Mouse (Mus musculus): ENCODE measurements around the gene Gtf2a1l. TPM values are rescaled to one million over a fixed set of nuclear protein-coding genes. Genes with fewer than 3 reads are reported as not detected.

Gtf2a1l gene
- polyA plus RNA-seq, 1 experiment from 2014 or later, result 0.12 TPM

DNA sequence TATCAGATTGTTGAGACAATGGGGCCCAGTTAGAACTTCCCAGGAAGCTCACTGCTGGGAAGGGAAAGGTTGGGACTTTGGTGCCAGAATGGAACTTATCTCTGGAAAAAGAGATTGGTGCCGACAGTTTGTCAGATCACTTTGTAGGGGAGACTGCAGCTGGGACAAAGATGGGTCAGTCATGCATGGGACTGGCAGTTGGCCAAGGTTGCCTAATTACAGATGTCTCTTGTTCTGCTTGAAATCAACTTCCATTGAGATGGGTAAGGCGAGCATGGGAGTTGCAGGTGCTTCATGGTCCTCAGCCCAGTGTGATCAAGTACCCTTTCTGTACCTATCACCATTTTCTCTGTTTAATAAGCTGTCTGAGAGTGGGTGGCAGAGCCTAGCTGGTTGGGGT is 2.4 kb upstream of the Gtf2a1l start:
- Histone ChIP-seq H3K27me3 (ENCODE audit: control insufficient read depth, insufficient read depth, low read length) (no peaks in the 10 kb centered on the region), H3K4me3 (ENCODE audit: low read depth, low read length) (no peak overlapping the region), H3K4me1 (ENCODE audit: control insufficient read depth, insufficient read depth, low read length) (peaks cover 6% of the 10 kb centered on the region; the same call in 1 of the 2 replicates), H3K36me3 (ENCODE audit: control insufficient read depth, insufficient read depth, low read length) (no peaks in the 10 kb centered on the region), H3K27ac (replicated peaks; ENCODE audit: low read depth, low read length) (no peak overlapping the region), H3K9ac (ENCODE audit: low read length) (no peak overlapping the region), H3K9me3 (ENCODE audit: control insufficient read depth, low read length) (no peaks in the 10 kb centered on the region), H3K4me2 (ENCODE audit: low read depth, severe bottlenecking) (no peak overlapping the region)
- no peak for ATAC-seq (ENCODE audit: insufficient number of reproducible peaks, low FRiP score, low TSS enrichment, low read depth)
- WGBS, result 83% methylated on average over 2 of the region's 2 CpGs
- no peak for DNase-seq (ENCODE audit: low spot score)

GRCm38 (mm10) chr17:88669921-88670320 is 1.5 kb downstream of the Gtf2a1l start:
- Histone ChIP-seq H3K27me3 (ENCODE audit: control insufficient read depth, insufficient read depth, low read length) (no peaks in the 10 kb centered on the region), H3K4me1 (ENCODE audit: control insufficient read depth, insufficient read depth, low read length) (peaks cover 5% of the 10 kb centered on the region; the same call in 1 of the 2 replicates), H3K4me3 (ENCODE audit: low read depth, low read length) (no peak overlapping the region), H3K4me2 (ENCODE audit: low read depth, severe bottlenecking) (no peak overlapping the region), H3K36me3 (ENCODE audit: control insufficient read depth, insufficient read depth, low read length) (no peaks in the 10 kb centered on the region), H3K9ac (ENCODE audit: low read length) (no peak overlapping the region), H3K27ac (replicated peaks; ENCODE audit: low read depth, low read length) (no peak overlapping the region), H3K9me3 (ENCODE audit: control insufficient read depth, low read length) (no peaks in the 10 kb centered on the region)
- ATAC-seq (ENCODE audit: insufficient number of reproducible peaks, low FRiP score, low TSS enrichment, low read depth) (no peak), DNase-seq (ENCODE audit: low spot score) (no peak)
- 20% methylated on average over 2 of the region's 2 CpGs for WGBS

- no peaks in the 10 kb centered on the region for H3K36me3 ChIP-seq (ENCODE audit: control insufficient read depth, insufficient read depth, low read length)
- H3K9ac ChIP-seq (ENCODE audit: low read length), result no peak overlapping the region
- peaks cover 5% of the 10 kb centered on the region; the same call in 1 of the 2 replicates for H3K4me1 ChIP-seq (ENCODE audit: control insufficient read depth, insufficient read depth, low read length)
- 20% methylated on average over 4 of the region's 4 CpGs for WGBS
- DNase-seq (ENCODE audit: low spot score) (no peak), ATAC-seq (ENCODE audit: insufficient number of reproducible peaks, low FRiP score, low TSS enrichment, low read depth) (no peak)
- no peaks in the 10 kb centered on the region for H3K27me3 ChIP-seq (ENCODE audit: control insufficient read depth, insufficient read depth, low read length)
- H3K4me3 ChIP-seq (ENCODE audit: low read depth, low read length), result no peak overlapping the region
- no peaks in the 10 kb centered on the region for H3K9me3 ChIP-seq (ENCODE audit: control insufficient read depth, low read length)
- H3K4me2 ChIP-seq (ENCODE audit: low read depth, severe bottlenecking), result no peak overlapping the region
- H3K27ac ChIP-seq (replicated peaks; ENCODE audit: low read depth, low read length), result no peak overlapping the region; the same call in 1 of the 2 replicates
These were observed 2.3 kb downstream of the Gtf2a1l start for GRCm38 (mm10) chr17:88670800-88671199.

DNA sequence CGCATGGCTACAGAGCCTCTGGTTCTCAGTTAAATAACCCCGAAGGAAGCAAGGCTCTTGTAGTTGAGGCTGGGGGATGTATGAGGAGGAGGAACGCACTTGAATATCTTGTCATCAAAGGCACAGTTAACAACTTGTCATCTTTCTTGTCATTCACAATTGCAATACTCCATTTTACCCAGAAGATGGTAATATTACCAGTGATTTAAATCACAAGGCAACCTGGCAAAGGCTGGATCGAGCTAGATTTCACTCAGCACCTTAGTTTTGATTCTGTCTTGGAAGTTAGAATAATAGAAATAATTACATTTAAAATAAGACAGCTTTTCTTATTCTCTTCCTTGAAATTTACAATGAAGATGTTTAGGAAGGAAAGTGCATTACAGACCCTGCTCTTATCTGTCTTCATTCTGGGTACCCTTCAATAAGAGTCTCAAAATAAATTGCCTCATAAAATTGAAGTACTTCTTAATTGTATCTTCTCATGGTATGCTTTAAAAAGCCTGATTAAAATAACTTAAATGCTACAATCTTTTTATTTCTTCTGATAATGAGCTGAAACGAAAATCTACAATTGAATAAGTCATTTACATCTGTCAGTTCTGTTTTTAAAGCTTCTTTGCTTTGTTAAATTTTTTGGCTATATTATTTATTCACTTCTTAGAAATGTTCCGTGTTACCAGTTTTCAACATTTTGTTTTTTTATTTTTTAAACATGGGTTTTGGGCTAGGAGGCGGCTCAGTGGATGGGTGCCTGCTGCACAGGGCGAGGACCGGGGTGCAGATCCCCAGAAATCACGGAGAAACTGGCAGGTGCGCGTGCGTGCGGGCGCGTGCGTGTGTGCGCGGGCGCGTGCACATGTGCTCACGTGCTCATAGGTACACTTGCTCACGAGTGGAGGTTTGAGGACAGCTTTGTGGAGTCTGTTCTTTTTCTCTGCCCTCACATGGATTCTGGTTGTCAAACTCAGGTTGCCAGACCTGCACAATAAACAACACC is 7.2 kb downstream of the Gtf2a1l start:
- 87% methylated on average over 23 of the region's 23 CpGs for WGBS
- H3K4me2 ChIP-seq (ENCODE audit: low read depth, severe bottlenecking), result no peak overlapping the region
- H3K36me3 ChIP-seq (ENCODE audit: control insufficient read depth, insufficient read depth, low read length), result no peaks in the 10 kb centered on the region
- no peak overlapping the region for H3K27ac ChIP-seq (replicated peaks; ENCODE audit: low read depth, low read length)
- H3K4me1 ChIP-seq (ENCODE audit: control insufficient read depth, insufficient read depth, low read length), result peaks cover 3% of the 10 kb centered on the region; the same call in 1 of the 2 replicates
- H3K9ac ChIP-seq (ENCODE audit: low read length), result no peak overlapping the region
- no peaks in the 10 kb centered on the region for H3K9me3 ChIP-seq (ENCODE audit: control insufficient read depth, low read length)
- no peak for DNase-seq (ENCODE audit: low spot score)
- H3K27me3 ChIP-seq (ENCODE audit: control insufficient read depth, insufficient read depth, low read length), result no peaks in the 10 kb centered on the region
- ATAC-seq (ENCODE audit: insufficient number of reproducible peaks, low FRiP score, low TSS enrichment, low read depth), result no peak
- no peak overlapping the region for H3K4me3 ChIP-seq (ENCODE audit: low read depth, low read length)

DNA sequence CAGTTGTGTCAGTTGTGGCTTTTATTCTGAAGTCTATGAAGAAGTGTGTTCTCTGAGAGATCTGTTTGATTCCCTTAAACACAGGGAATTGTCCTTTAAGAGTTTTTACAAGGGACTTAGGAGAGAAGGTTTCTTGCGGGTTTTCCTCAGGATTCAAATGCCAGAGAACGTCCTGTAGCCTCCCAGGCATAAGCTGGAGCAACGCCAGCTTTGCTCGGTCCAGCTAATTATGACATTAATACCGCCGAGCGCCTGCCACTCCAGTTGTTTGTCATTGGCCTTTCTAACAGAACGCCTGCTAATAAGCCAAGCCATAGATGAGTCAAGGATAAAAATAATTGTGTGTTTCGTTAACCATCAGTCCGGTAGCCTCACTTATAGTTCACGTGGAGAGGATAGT is 19.8 kb downstream of the Gtf2a1l start:
- no peak for ATAC-seq (ENCODE audit: insufficient number of reproducible peaks, low FRiP score, low TSS enrichment, low read depth)
- 54% methylated on average over 11 of the region's 11 CpGs for WGBS
- H3K4me2 ChIP-seq (ENCODE audit: low read depth, severe bottlenecking), result no peak overlapping the region

DNA sequence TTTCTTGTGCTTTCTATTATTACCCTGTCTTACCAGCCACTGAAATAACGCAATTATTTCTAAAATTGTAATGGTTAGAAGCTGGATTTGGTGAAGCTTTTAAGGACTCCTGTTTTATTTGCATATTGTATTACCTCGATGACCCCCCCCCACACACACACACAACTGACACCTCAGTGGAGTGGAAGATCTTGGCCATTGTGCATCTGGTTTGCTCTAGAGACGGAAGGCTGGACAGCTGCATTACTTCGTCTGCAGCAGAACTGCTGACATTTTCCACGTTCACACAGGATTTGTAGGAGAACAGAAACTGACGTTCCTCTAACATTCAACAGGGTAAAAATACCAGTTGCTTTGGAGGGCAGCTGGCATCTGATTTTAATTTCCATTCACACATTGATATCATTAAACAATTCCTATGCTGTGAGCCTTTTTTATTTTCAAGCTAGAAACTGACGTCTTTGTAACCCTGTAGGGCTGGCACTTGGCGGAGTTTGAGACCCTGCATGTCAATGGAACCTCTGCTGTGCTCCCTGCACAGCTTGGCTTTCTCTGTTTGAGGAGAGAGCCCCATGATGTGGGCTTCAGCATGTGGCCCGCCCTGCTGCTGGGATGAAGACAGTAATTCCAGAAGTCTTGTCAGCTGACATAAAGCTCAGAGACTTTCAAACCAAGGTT is 28.3 kb downstream of the Gtf2a1l start:
- Histone ChIP-seq H3K4me2 (ENCODE audit: low read depth, severe bottlenecking) (no peak overlapping the region), H3K36me3 (ENCODE audit: control insufficient read depth, insufficient read depth, low read length) (no peaks in the 10 kb centered on the region), H3K27ac (replicated peaks; ENCODE audit: low read depth, low read length) (no peak overlapping the region), H3K9me3 (ENCODE audit: control insufficient read depth, low read length) (no peaks in the 10 kb centered on the region), H3K4me3 (ENCODE audit: low read depth, low read length) (no peak overlapping the region), H3K9ac (ENCODE audit: low read length) (no peak overlapping the region), H3K27me3 (ENCODE audit: control insufficient read depth, insufficient read depth, low read length) (no peaks in the 10 kb centered on the region), H3K4me1 (ENCODE audit: control insufficient read depth, insufficient read depth, low read length) (no peaks in the 10 kb centered on the region)
- DNase-seq (ENCODE audit: low spot score) (no peak), ATAC-seq (ENCODE audit: insufficient number of reproducible peaks, low FRiP score, low TSS enrichment, low read depth) (0 out of 2 replicates have a peak, but pooled peaks have one; percentile 49)
- 52% methylated on average over 9 of the region's 9 CpGs for WGBS

More for the DNA sequence above, 19.8 kb downstream of the Gtf2a1l start:
- Histone ChIP-seq H3K4me1 (ENCODE audit: control insufficient read depth, insufficient read depth, low read length) (no peaks in the 10 kb centered on the region), H3K4me3 (ENCODE audit: low read depth, low read length) (no peak overlapping the region), H3K9ac (ENCODE audit: low read length) (no peak overlapping the region), H3K27ac (replicated peaks; ENCODE audit: low read depth, low read length) (no peak overlapping the region), H3K9me3 (ENCODE audit: control insufficient read depth, low read length) (no peaks in the 10 kb centered on the region), H3K27me3 (ENCODE audit: control insufficient read depth, insufficient read depth, low read length) (no peaks in the 10 kb centered on the region), H3K36me3 (ENCODE audit: control insufficient read depth, insufficient read depth, low read length) (no peaks in the 10 kb centered on the region)
- DNase-seq (ENCODE audit: low spot score), result no peak

DNA sequence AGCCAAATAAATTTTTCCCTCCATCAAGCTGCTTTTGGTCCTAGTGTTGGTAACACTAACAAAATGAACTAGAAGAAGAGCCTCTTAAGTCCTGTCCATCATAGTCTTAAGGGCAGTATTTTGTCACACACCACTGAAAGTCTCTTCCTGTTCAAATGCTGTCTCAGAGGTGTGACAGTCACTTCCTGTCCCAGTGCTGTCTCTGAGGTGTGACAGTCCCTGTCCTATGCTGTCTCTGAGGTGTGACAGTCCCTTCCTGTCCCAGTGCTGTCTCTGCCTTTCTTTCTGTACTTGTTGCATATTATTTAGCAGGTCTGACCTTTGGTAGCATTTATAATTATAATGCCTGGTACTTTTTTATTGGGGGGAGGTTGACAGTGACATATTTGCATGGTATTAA is 32.4 kb downstream of the Gtf2a1l start:
- Histone ChIP-seq H3K9ac (ENCODE audit: low read length) (no peak overlapping the region), H3K9me3 (ENCODE audit: control insufficient read depth, low read length) (no peaks in the 10 kb centered on the region), H3K4me3 (ENCODE audit: low read depth, low read length) (no peak overlapping the region), H3K36me3 (ENCODE audit: control insufficient read depth, insufficient read depth, low read length) (no peaks in the 10 kb centered on the region), H3K4me1 (ENCODE audit: control insufficient read depth, insufficient read depth, low read length) (no peaks in the 10 kb centered on the region), H3K27ac (replicated peaks; ENCODE audit: low read depth, low read length) (no peak overlapping the region), H3K27me3 (ENCODE audit: control insufficient read depth, insufficient read depth, low read length) (no peaks in the 10 kb centered on the region), H3K4me2 (ENCODE audit: low read depth, severe bottlenecking) (no peak overlapping the region)
- no peak for ATAC-seq (ENCODE audit: insufficient number of reproducible peaks, low FRiP score, low TSS enrichment, low read depth)
- no peak for DNase-seq (ENCODE audit: low spot score)

DNA sequence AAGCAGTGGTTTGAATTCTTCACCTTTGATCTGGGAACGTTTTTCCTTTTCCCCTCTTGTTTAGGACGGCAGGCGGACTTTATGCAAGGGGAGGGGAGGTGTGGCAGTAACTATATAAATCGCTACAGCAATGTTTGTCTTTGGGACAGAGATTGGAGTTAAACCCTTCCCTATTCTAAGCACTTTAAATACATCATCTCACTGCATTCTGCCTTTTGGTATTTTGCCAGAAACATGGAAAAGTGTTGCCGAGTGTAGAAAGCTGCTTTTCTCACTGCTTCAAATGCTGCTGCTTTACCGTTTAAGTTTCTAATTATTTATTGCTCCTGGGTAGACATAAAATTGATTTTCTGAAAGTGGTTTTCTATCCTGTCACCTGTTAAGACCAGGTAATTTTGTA is 33.9 kb downstream of the Gtf2a1l start:
- WGBS, result 34% methylated on average over 6 of the region's 6 CpGs
- DNase-seq (ENCODE audit: low spot score) (no peak), ATAC-seq (ENCODE audit: insufficient number of reproducible peaks, low FRiP score, low TSS enrichment, low read depth) (no peak)
- no peaks in the 10 kb centered on the region for H3K4me1 ChIP-seq (ENCODE audit: control insufficient read depth, insufficient read depth, low read length)
- no peaks in the 10 kb centered on the region for H3K9me3 ChIP-seq (ENCODE audit: control insufficient read depth, low read length)
- no peak overlapping the region for H3K4me3 ChIP-seq (ENCODE audit: low read depth, low read length)
- no peak overlapping the region for H3K27ac ChIP-seq (replicated peaks; ENCODE audit: low read depth, low read length)
- H3K27me3 ChIP-seq (ENCODE audit: control insufficient read depth, insufficient read depth, low read length), result no peaks in the 10 kb centered on the region
- H3K9ac ChIP-seq (ENCODE audit: low read length), result no peak overlapping the region
- H3K4me2 ChIP-seq (ENCODE audit: low read depth, severe bottlenecking), result no peak overlapping the region
- no peaks in the 10 kb centered on the region for H3K36me3 ChIP-seq (ENCODE audit: control insufficient read depth, insufficient read depth, low read length)
